Mouse (Mus musculus): ENCODE measurements around the gene Ctsd.
A peak's percentile ranks its signal among the peaks of the same experiment; 100 is the strongest.
"Not testable (repeated sequence)": the region's sequence is repeated elsewhere in the genome, so short reads cannot be mapped to it uniquely, and the experiment has no call there.

Gene Ctsd

GRCm38 (mm10) chr7:142334246-142334645, 53.6 kb downstream of the Ctsd start:
- peak; percentile 82 for DNase-seq (ENCODE audit: low read depth)

- DNase-seq (ENCODE audit: low read depth): not testable (repeated sequence)
Observed at GRCm38 (mm10) chr7:142332741-142333140, 55.1 kb downstream of the Ctsd start.

GRCm38 (mm10) chr7:142331281-142331680, 56.6 kb downstream of the Ctsd start:
- DNase-seq (ENCODE audit: low read depth): no peak

- no peak for DNase-seq (ENCODE audit: low read depth)
Observed at GRCm38 (mm10) chr7:142330271-142330724, 57.5 kb downstream of the Ctsd start.

- no peak for DNase-seq (ENCODE audit: low read depth)
Observed at GRCm38 (mm10) chr7:142328507-142328906, 59.3 kb downstream of the Ctsd start.

- DNase-seq (ENCODE audit: low read depth): no peak
Observed at GRCm38 (mm10) chr7:142326714-142327445, 61.0 kb downstream of the Ctsd start.
